18 mouse cellular contexts compared by ENCODE assay signal in genomic region chr12:54520406-54520805, GRCm38 (mm10).
DNase-seq lines count a peak whose midpoint lies in the region; ATAC-seq and TF ChIP-seq lines count a peak whose summit lies in the region.
"Had no signal": no experiment of that assay in that cellular context is flagged by ENCODE, and none has a peak within 500 bp of the region (broad histone marks: within the 10 kb centered on the region; RNA-seq: fewer than 3 reads in every experiment).

No protein-coding gene starts in this region.

- no peaks in the 10 kb centered on the region for H3K36me3 ChIP-seq in CH12.LX (replicated peaks in 1 of 2; ENCODE audit: control insufficient read depth in 1 of 2, insufficient read depth in 1 of 2, low read length in 1 of 2)
- H3K36me3 ChIP-seq: embryonic facial prominence, embryonic 10.5 days; forebrain, embryonic 15.5 days; heart, embryonic 13.5 days had no signal

- H3K9ac ChIP-seq in CH12.LX (ENCODE audit: insufficient read depth, low read depth), result no peak overlapping the region
- H3K9ac ChIP-seq: forebrain, embryonic 15.5 days; heart, embryonic 13.5 days had no signal

- H3K4me1 ChIP-seq in CH12.LX (ENCODE audit: control insufficient read depth in 1 of 2, insufficient read depth in 2 of 2), result no peaks in the 10 kb centered on the region
- H3K4me1 ChIP-seq: embryonic facial prominence, embryonic 10.5 days; forebrain, embryonic 15.5 days had no signal

- in situ Hi-C loops in CH12.LX (cut with MboI; ENCODE audit: low pct_ligation_motif_present, low pct_unique_long_range_greater_than_20kb, low sequenced_read_pairs), result no loop called here

- no peaks in the 10 kb centered on the region for H3K79me2 ChIP-seq in CH12.LX (replicated peaks; ENCODE audit: control insufficient read depth, extremely low read depth, insufficient read depth, poor library complexity, severe bottlenecking)

- ATAC-seq in granulocyte monocyte progenitor cell, adult 5-6 weeks (replicated peaks; ENCODE audit: poor library complexity, severe bottlenecking), result no peak
- ATAC-seq: forebrain, embryonic 15.5 days; hindbrain, embryonic 16.5 days; Patski had no signal

- H3K27ac ChIP-seq in layer of hippocampus, adult 2 months, result no peak overlapping the region
- no peak overlapping the region for H3K27ac ChIP-seq in CH12.LX (ENCODE audit: insufficient read depth, low read depth)
- H3K27ac ChIP-seq: embryonic facial prominence, embryonic 10.5 days; forebrain, embryonic 15.5 days; heart, embryonic 13.5 days had no signal

- dilution Hi-C loops in CH12.LX (cut with MboI; ENCODE audit: extremely low pct_ligation_motif_present, extremely low pct_unique_long_range_greater_than_20kb, low sequenced_read_pairs), result no loop called here

- H3K4me2 ChIP-seq in CH12.LX (ENCODE audit: insufficient read depth, low read depth, poor library complexity, severe bottlenecking), result no peak overlapping the region
- H3K4me2 ChIP-seq: forebrain, embryonic 15.5 days; heart, embryonic 13.5 days had no signal

- no peak for TF ChIP-seq POLR2A in CH12.LX (IDR thresholded peaks at IDR 0.05; ENCODE audit: low read depth, low read length)

- no peak for TF ChIP-seq EP300 in CH12.LX (IDR thresholded peaks at IDR 0.05; ENCODE audit: low read length)

- no peak for TF ChIP-seq RAD21 in CH12.LX (IDR thresholded peaks at IDR 0.05; ENCODE audit: low read depth, low read length)

- DNase-seq in layer of hippocampus, adult 2 months (ENCODE audit: low spot score in 2 of 2), result no peak
- DNase-seq in layer of hippocampus, postnatal 14 days (ENCODE audit: low spot score in 2 of 2), result no peak
- DNase-seq in CH12.LX (ENCODE audit: extremely low read depth), result peak; percentile 6
- DNase-seq in ES-CJ7 (ENCODE audit: low read depth, low spot score), result peak; percentile 49
- DNase-seq in ZHBTc4 (ENCODE audit: low read depth, low spot score), result peak; percentile 61
- DNase-seq in cerebellum, adult 18-20 months, result no peak
- DNase-seq: adrenal gland, postnatal 10 days; cerebellum, adult 2 months; cerebellum, postnatal 10 days; gastrocnemius, postnatal 10 days; heart, postnatal 36 days; kidney, adult 11 months had no signal

- no peaks in the 10 kb centered on the region for H3K9me3 ChIP-seq in CH12.LX (replicated peaks; ENCODE audit: low read length)
- H3K9me3 ChIP-seq: embryonic facial prominence, embryonic 10.5 days; forebrain, embryonic 15.5 days had no signal

- TF ChIP-seq CTCF in layer of hippocampus, adult 2 months (conservative IDR thresholded peaks at IDR 0.05), result peak; percentile 28; the same call in 1 of the 2 replicates
- no peak for TF ChIP-seq CTCF in CH12.LX (conservative IDR thresholded peaks at IDR 0.05 in 1 of 2, IDR thresholded peaks at IDR 0.05 in 1 of 2; ENCODE audit: low read depth in 2 of 2, low read length in 2 of 2)

- no peak overlapping the region for H3K4me3 ChIP-seq in layer of hippocampus, adult 2 months
- H3K4me3 ChIP-seq in CH12.LX (replicated peaks in 1 of 3; ENCODE audit: low read depth in 2 of 3, low read length in 2 of 3, poor library complexity in 1 of 3), result no peak overlapping the region
- H3K4me3 ChIP-seq: embryonic facial prominence, embryonic 10.5 days; forebrain, embryonic 15.5 days; heart, embryonic 13.5 days had no signal

- no peaks in the 10 kb centered on the region for H3K27me3 ChIP-seq in CH12.LX (replicated peaks)
- H3K27me3 ChIP-seq: forebrain, embryonic 15.5 days; heart, embryonic 13.5 days; Patski had no signal

TF ChIP-seq in CH12.LX, 34 proteins besides CTCF, POLR2A, EP300 and RAD21:
- TF ChIP-seq HCFC1 (IDR thresholded peaks at IDR 0.05; ENCODE audit: low read depth, low read length) (no peak), MEF2A (IDR thresholded peaks at IDR 0.05; ENCODE audit: borderline replicate concordance, low read depth, low read length) (no peak), MAFK (IDR thresholded peaks at IDR 0.05; ENCODE audit: insufficient replicate concordance, low read length) (no peak), USF2 (conservative IDR thresholded peaks at IDR 0.05; ENCODE audit: low read depth, low read length) (no peak), JUN (IDR thresholded peaks at IDR 0.05; ENCODE audit: insufficient read depth, low read depth, low read length) (no peak), MAZ (IDR thresholded peaks at IDR 0.05; ENCODE audit: low read depth, low read length) (no peak), MAX (IDR thresholded peaks at IDR 0.05; ENCODE audit: low read length) (no peak), SMC3 (IDR thresholded peaks at IDR 0.05; ENCODE audit: low read depth, low read length) (no peak), NRF1 (IDR thresholded peaks at IDR 0.05; ENCODE audit: low read depth, low read length) (no peak), TCF12 (IDR thresholded peaks at IDR 0.05; ENCODE audit: low read depth, low read length) (no peak), PAX5 (IDR thresholded peaks at IDR 0.05; ENCODE audit: low read length) (no peak), KAT2A (IDR thresholded peaks at IDR 0.05; ENCODE audit: insufficient replicate concordance, low read length) (no peak), MYC (IDR thresholded peaks at IDR 0.05; ENCODE audit: low read depth, low read length) (no peak), TBP (conservative IDR thresholded peaks at IDR 0.05; ENCODE audit: low read depth, low read length) (no peak), USF1 (IDR thresholded peaks at IDR 0.05; ENCODE audit: low read depth, low read length) (no peak), ZNF384 (IDR thresholded peaks at IDR 0.05; ENCODE audit: low read depth, low read length) (no peak), CHD1 (IDR thresholded peaks at IDR 0.05; ENCODE audit: low read depth, low read length) (no peak), GABPA (IDR thresholded peaks at IDR 0.05; ENCODE audit: insufficient replicate concordance, low read depth, low read length) (no peak)

Comparison
In these comparisons a context has a peak if more than half of its experiments do, and no peak if none do; other contexts are left out.
1. DNase-seq: peak in CH12.LX (single experiment), ES-CJ7 (single experiment) and ZHBTc4 (single experiment); none in layer of hippocampus, adult 2 months (0 of 2), layer of hippocampus, postnatal 14 days (0 of 2) and cerebellum, adult 18-20 months (0 of 2).